Mouse (Mus musculus) forebrain, postnatal 0 days (tissue): ENCODE measurements around the gene Olfr1442. TPM values are rescaled to one million over a fixed set of nuclear protein-coding genes. Genes with fewer than 3 reads are reported as not detected.
"Not testable (repeated sequence)": the region's sequence is repeated elsewhere in the genome, so short reads cannot be mapped to it uniquely, and the experiment has no call there.

ENCODE experiments used
- ATAC-seq: fragments of 200-750 bp; cut with Nextera tagmentation; 2 replicates; pipeline ENCODE4 v1.8.0; 2017; ENCODE audit warnings: mild to moderate bottlenecking, moderate library complexity
- DNase-seq: peaks from one replicate; pipeline ENCODE4 v3.0.0-alpha.2; 2015
- H3K27ac ChIP-seq: fragments of 300-500 bp; sonication (generic); 2 replicates; pipeline ENCODE4 v1.5.1; 2014; ENCODE audit warnings: low read depth, mild to moderate bottlenecking, antibody characterized with exemption, low read length, moderate library complexity, mixed read lengths
- H3K27me3 ChIP-seq: fragments of 300-500 bp; sonication (generic); 2 replicates; pipeline ENCODE4 v1.6.1; 2014; ENCODE audit warnings: mild to moderate bottlenecking, low read length, mixed read lengths; ENCODE audit not compliant: insufficient read depth
- H3K36me3 ChIP-seq: fragments of 300-500 bp; sonication (generic); 2 replicates; pipeline ENCODE4 v1.6.1; 2014; ENCODE audit warnings: mild to moderate bottlenecking, moderate library complexity; ENCODE audit not compliant: insufficient read depth
- H3K4me1 ChIP-seq: fragments of 300-500 bp; sonication (generic); 2 replicates; pipeline ENCODE4 v1.6.1; 2014; ENCODE audit warnings: antibody characterized with exemption; ENCODE audit not compliant: insufficient read depth
- H3K4me2 ChIP-seq: fragments of 300-500 bp; sonication (generic); 2 replicates; pipeline ENCODE4 v1.6.1; 2014; ENCODE audit warnings: low read depth, mild to moderate bottlenecking, moderate library complexity
- H3K4me3 ChIP-seq: fragments of 300-500 bp; sonication (generic); 2 replicates; pipeline ENCODE4 v1.5.1; 2014; ENCODE audit warnings: low read depth, low read length, mixed read lengths
- H3K9ac ChIP-seq: fragments of 300-500 bp; sonication (generic); 2 replicates; pipeline ENCODE4 v1.6.1; 2014; ENCODE audit warnings: mild to moderate bottlenecking
- H3K9me3 ChIP-seq: fragments of 300-500 bp; sonication (generic); 2 replicates; pipeline ENCODE4 v1.6.1; 2016; ENCODE audit warnings: low read length
- CTCF ChIP-seq: sonication (generic); IDR thresholded peaks from 2 replicates; pipeline ENCODE4 v1.5.1; 2016; ENCODE audit warnings: antibody characterized with exemption, control low read depth, low read depth
- WGBS: fragments of 180-500 bp; shearing (Covaris S2); extraction: QIAGEN DNeasy Blood & Tissue Kit; methylation state at CpG from one replicate; pipeline ENCODE4 v1.1.7; 2014; 5-methylcytosine and 5-hydroxymethylcytosine counted together
- polyA plus RNA-seq: library from polyadenylated mRNA; unstranded; fragments of >200 nt; fragmentation: Nextera tagmentation; extraction: Ambion mirVana; gene quantifications from 2 replicates; pipeline ENCODE4 v1.2.1, GENCODE M21; 2015
- total RNA-seq: library from RNA; depleted of rRNA; stranded (reverse); fragments of >200 nt; gene quantifications from 2 replicates; pipeline ENCODE4 v1.2.3, GENCODE M21; 2014; rRNA removed

Olfr1442 gene
- total RNA-seq (not detected in 2 replicates), polyA plus RNA-seq (not detected in 2 replicates)

GRCm38 (mm10) chr19:12670139-12670538 lies at the start of gene Olfr1442:
Olfr1442 (plus strand) TSS chr19:12670439.
- no peak for TF ChIP-seq CTCF
- Histone ChIP-seq H3K4me3 (no peak within 1 kb of the TSS), H3K36me3 (no peaks in the 10 kb centered on the region), H3K9ac (no peak within 1 kb of the TSS), H3K27me3 (no peaks in the 10 kb centered on the region), H3K9me3 (no peaks in the 10 kb centered on the region), H3K27ac (no peak within 1 kb of the TSS), H3K4me2 (no peak within 1 kb of the TSS), H3K4me1 (no peaks in the 10 kb centered on the region)
- DNase-seq (no peak), ATAC-seq (no peak)

GRCm38 (mm10) chr19:12633176-12633575 lies 37.1 kb upstream of the Olfr1442 start, which contains the start of gene Glyat:
Glyat (plus strand) TSS chr19:12633308.
- Histone ChIP-seq H3K36me3 (no peaks in the 10 kb centered on the region), H3K9me3 (no peaks in the 10 kb centered on the region), H3K4me2 (no peak within 1 kb of the TSS), H3K27ac (no peak within 1 kb of the TSS), H3K9ac (no peak within 1 kb of the TSS), H3K27me3 (no peaks in the 10 kb centered on the region), H3K4me3 (no peak within 1 kb of the TSS), H3K4me1 (no peaks in the 10 kb centered on the region)
- no peak for DNase-seq
- no peak for TF ChIP-seq CTCF
- 82% methylated on average over 4 of the region's 4 CpGs for WGBS
- ATAC-seq, result no peak

GRCm38 (mm10) chr19:12634259-12634658 lies 36.0 kb upstream of the Olfr1442 start:
- no peak overlapping the region for H3K4me3 ChIP-seq
- DNase-seq (no peak), ATAC-seq (no peak)
- no peak overlapping the region for H3K4me2 ChIP-seq
- H3K36me3 ChIP-seq, result no peaks in the 10 kb centered on the region
- H3K9ac ChIP-seq, result no peak overlapping the region
- no peak overlapping the region for H3K27ac ChIP-seq
- no peaks in the 10 kb centered on the region for H3K9me3 ChIP-seq
- no peaks in the 10 kb centered on the region for H3K4me1 ChIP-seq
- TF ChIP-seq CTCF, result no peak
- H3K27me3 ChIP-seq, result no peaks in the 10 kb centered on the region
- 92% methylated on average over 3 of the region's 3 CpGs for WGBS

DNA sequence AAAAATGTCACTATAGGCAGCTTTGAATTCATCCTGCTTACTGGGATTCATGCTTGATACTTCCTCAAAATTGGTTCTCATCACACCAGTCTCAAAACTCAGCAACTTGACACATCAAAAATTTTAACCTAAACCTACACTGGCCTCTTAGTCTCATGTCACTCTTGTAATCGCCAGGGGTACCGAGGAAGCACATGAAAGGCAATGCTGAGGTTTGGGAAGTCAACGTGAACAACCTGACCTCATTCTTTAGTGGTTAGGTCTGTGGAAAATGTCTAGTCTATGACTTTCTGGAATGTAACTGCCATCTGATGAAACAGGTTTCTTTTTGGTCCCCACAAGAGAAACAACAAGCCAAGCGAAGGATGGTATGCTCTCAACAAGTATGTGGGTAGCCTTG lies 35.3 kb upstream of the Olfr1442 start:
- 94% methylated on average over 4 of the region's 4 CpGs for WGBS
- no peak for ATAC-seq
- DNase-seq, result no peak
- no peaks in the 10 kb centered on the region for H3K36me3 ChIP-seq
- H3K27me3 ChIP-seq, result no peaks in the 10 kb centered on the region
- no peaks in the 10 kb centered on the region for H3K9me3 ChIP-seq
- no peak overlapping the region for H3K27ac ChIP-seq
- H3K4me3 ChIP-seq, result no peak overlapping the region
- H3K4me2 ChIP-seq, result no peak overlapping the region
- TF ChIP-seq CTCF, result no peak
- no peak overlapping the region for H3K9ac ChIP-seq
- H3K4me1 ChIP-seq, result no peaks in the 10 kb centered on the region

GRCm38 (mm10) chr19:12636863-12637262 lies 33.4 kb upstream of the Olfr1442 start:
- ATAC-seq (no peak), DNase-seq (no peak)
- H3K27me3 ChIP-seq, result no peaks in the 10 kb centered on the region
- no peaks in the 10 kb centered on the region for H3K9me3 ChIP-seq
- no peak overlapping the region for H3K4me3 ChIP-seq
- no peaks in the 10 kb centered on the region for H3K4me1 ChIP-seq
- no peaks in the 10 kb centered on the region for H3K36me3 ChIP-seq
- 71% methylated on average over 3 of the region's 3 CpGs for WGBS
- no peak overlapping the region for H3K4me2 ChIP-seq
- no peak overlapping the region for H3K9ac ChIP-seq
- no peak overlapping the region for H3K27ac ChIP-seq
- TF ChIP-seq CTCF, result no peak

- DNase-seq (no peak), ATAC-seq (no peak)
- H3K27me3 ChIP-seq, result no peaks in the 10 kb centered on the region
- no peak overlapping the region for H3K4me2 ChIP-seq
- H3K9me3 ChIP-seq, result no peaks in the 10 kb centered on the region
- no peak overlapping the region for H3K9ac ChIP-seq
- H3K36me3 ChIP-seq, result no peaks in the 10 kb centered on the region
- 68% methylated on average over 1 of the region's 1 CpGs for WGBS
- H3K27ac ChIP-seq, result no peak overlapping the region
- no peaks in the 10 kb centered on the region for H3K4me1 ChIP-seq
- H3K4me3 ChIP-seq, result no peak overlapping the region
- no peak for TF ChIP-seq CTCF
Observed at GRCm38 (mm10) chr19:12638049-12638448, 32.2 kb upstream of the Olfr1442 start.

GRCm38 (mm10) chr19:12649511-12649910 lies 20.7 kb upstream of the Olfr1442 start:
- Histone ChIP-seq H3K4me3 (no peak overlapping the region), H3K27ac (no peak overlapping the region), H3K9ac (no peak overlapping the region), H3K36me3 (no peaks in the 10 kb centered on the region), H3K27me3 (no peaks in the 10 kb centered on the region), H3K4me1 (no peaks in the 10 kb centered on the region), H3K9me3 (no peaks in the 10 kb centered on the region), H3K4me2 (no peak overlapping the region)
- no peak for DNase-seq
- TF ChIP-seq CTCF, result no peak
- no peak for ATAC-seq

DNA sequence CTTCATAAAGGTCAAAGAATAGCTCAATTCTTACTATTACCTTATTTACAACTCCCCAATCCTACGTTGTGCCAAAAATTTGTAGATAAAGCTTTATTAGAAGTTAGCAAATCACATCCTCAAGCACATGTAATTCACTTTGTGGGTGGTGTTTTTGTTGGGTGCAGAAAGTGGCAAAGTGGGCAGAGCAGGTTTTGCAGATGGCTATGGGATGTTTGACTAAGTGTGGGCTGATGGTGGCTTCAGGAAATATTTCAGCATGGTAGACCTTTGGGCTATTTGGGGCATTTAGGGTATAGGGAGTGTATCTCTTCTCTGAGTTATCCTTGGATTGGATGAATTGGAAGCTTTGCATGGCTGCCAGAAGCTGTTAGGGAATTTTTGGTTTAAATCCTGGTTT lies 4.1 kb upstream of the Olfr1442 start:
- DNase-seq (no peak), ATAC-seq (no peak)
- Histone ChIP-seq H3K9me3 (0 out of 2 replicates have a peak, but pooled peaks cover 6% of the 10 kb centered on the region), H3K4me2 (no peak overlapping the region), H3K4me3 (no peak overlapping the region), H3K27me3 (no peaks in the 10 kb centered on the region), H3K9ac (no peak overlapping the region), H3K4me1 (no peaks in the 10 kb centered on the region), H3K27ac (no peak overlapping the region), H3K36me3 (no peaks in the 10 kb centered on the region)
- TF ChIP-seq CTCF, result no peak
- 78% methylated on average over 1 of the region's 1 CpGs for WGBS

DNA sequence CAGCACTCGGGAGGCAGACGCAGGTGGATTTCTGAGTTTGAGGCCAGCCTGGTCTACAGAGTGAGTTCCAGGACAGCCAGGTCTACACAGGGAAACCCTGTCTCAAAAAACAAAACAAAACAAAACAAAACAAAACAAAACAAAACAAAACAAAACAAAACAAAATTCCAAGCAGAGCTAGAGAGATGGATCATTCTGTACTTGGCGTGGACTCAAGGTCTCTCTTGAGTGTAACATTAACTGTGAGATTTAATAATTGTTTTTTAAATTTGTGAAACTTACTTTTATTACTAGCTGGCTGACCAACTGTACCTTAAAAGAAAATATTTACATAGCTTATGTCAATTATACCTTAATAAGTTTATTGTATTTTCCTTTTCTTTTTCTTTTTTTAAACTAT lies 1.6 kb upstream of the Olfr1442 start:
- ATAC-seq, result not testable (repeated sequence)
- 96% methylated on average over 3 of the region's 3 CpGs for WGBS

More for the DNA sequence above, 1.6 kb upstream of the Olfr1442 start:
- H3K36me3 ChIP-seq, H3K9ac ChIP-seq, H3K27ac ChIP-seq, H3K4me2 ChIP-seq, H3K27me3 ChIP-seq, H3K9me3 ChIP-seq, H3K4me3 ChIP-seq, DNase-seq, H3K4me1 ChIP-seq: not testable (repeated sequence)
